Mouse (Mus musculus): Measurements from ENCODE around the gene Shcbp1.

DNA sequence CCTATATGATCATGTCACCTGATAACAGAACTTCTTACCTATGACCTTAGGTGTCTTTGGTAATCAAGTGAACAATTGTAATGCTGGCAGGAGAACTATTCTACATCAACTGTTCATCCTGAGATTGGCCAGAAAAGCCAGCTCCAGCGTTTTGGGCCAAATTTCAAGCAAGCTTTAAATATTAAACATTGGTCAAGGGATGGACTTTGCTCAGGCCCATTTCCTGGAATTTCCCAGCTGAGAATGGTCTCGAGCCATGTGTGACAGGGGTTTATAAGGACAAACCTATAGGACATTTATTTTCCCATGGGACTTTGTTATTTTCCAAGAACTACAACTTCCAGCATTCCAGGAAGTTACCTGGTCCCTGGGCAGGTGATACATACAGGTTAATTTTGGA, 63.8 kb downstream of the Shcbp1 start:
- TF ChIP-seq CTCF (IDR thresholded peaks at IDR 0.05; ENCODE audit: low read depth) (no peak), EP300 (IDR thresholded peaks at IDR 0.05; ENCODE audit: low read depth) (no peak)

Measured in heart, postnatal 0 days (tissue).